Mouse (Mus musculus): ENCODE results near the gene Gatd1. TPM values are rescaled to one million over a fixed set of nuclear protein-coding genes. Genes with fewer than 3 reads are reported as not detected.

The Gatd1 gene
- polyA plus RNA-seq, 1 experiment from 2014 or later: 60.6 TPM

- H3K27me3 ChIP-seq: no peaks in the 10 kb centered on the region
- H3K4me2 ChIP-seq: peak overlapping the region; percentile 87
- no peak overlapping the region for H3K27ac ChIP-seq
- H3K36me3 ChIP-seq: peaks cover 51% of the 10 kb centered on the region
- ATAC-seq (ENCODE audit: insufficient number of reproducible peaks, insufficient read depth, low FRiP score, low TSS enrichment, low read depth): no peak
- H3K9ac ChIP-seq (replicated peaks): peak overlapping the region; percentile 72
- WGBS: 72% methylated on average over 15 of the region's 15 CpGs
- peak overlapping the region; percentile 54 for H3K4me3 ChIP-seq (replicated peaks)
- H3K4me1 ChIP-seq (replicated peaks): peaks cover 50% of the 10 kb centered on the region
- H3K9me3 ChIP-seq: no peaks in the 10 kb centered on the region
These were observed 19.8 kb upstream of the Gatd1 start for GRCm38 (mm10) chr7:141433517-141434400.

GRCm38 (mm10) chr7:141432741-141433516 is 19.0 kb upstream of the Gatd1 start:
- 0 out of 2 replicates have a peak overlapping the region, but pooled peaks have one; percentile 54 for H3K4me3 ChIP-seq (replicated peaks)

GRCm38 (mm10) chr7:141432186-141432611 is 18.3 kb upstream of the Gatd1 start:
- Histone ChIP-seq H3K4me2 (no peak overlapping the region), H3K9me3 (no peaks in the 10 kb centered on the region), H3K4me3 (replicated peaks) (no peak overlapping the region), H3K27ac (no peak overlapping the region), H3K4me1 (replicated peaks) (peaks cover 52% of the 10 kb centered on the region), H3K9ac (replicated peaks) (0 out of 2 replicates have a peak overlapping the region, but pooled peaks have one; percentile 28), H3K36me3 (peaks cover 46% of the 10 kb centered on the region), H3K27me3 (no peaks in the 10 kb centered on the region)
- WGBS: 76% methylated on average over 8 of the region's 8 CpGs
- no peak for ATAC-seq (ENCODE audit: insufficient number of reproducible peaks, insufficient read depth, low FRiP score, low TSS enrichment, low read depth)

More at GRCm38 (mm10) chr7:141432741-141433516, 19.0 kb upstream of the Gatd1 start:
- no peaks in the 10 kb centered on the region for H3K9me3 ChIP-seq
- WGBS: 81% methylated on average over 6 of the region's 6 CpGs
- no peak for ATAC-seq (ENCODE audit: insufficient number of reproducible peaks, insufficient read depth, low FRiP score, low TSS enrichment, low read depth)
- no peak overlapping the region for H3K27ac ChIP-seq
- peaks cover 52% of the 10 kb centered on the region for H3K4me1 ChIP-seq (replicated peaks)
- H3K27me3 ChIP-seq: no peaks in the 10 kb centered on the region
- peak overlapping the region; percentile 72; the same call in 1 of the 2 replicates for H3K9ac ChIP-seq (replicated peaks)
- peaks cover 43% of the 10 kb centered on the region for H3K36me3 ChIP-seq
- H3K4me2 ChIP-seq: 0 out of 2 replicates have a peak overlapping the region, but pooled peaks have one; percentile 87

GRCm38 (mm10) chr7:141431434-141432185 is 17.7 kb upstream of the Gatd1 start:
- WGBS: 94% methylated on average over 19 of the region's 19 CpGs
- ATAC-seq (ENCODE audit: insufficient number of reproducible peaks, insufficient read depth, low FRiP score, low TSS enrichment, low read depth): no peak
- H3K36me3 ChIP-seq: peaks cover 47% of the 10 kb centered on the region
- peaks cover 47% of the 10 kb centered on the region for H3K4me1 ChIP-seq (replicated peaks)
- no peak overlapping the region for H3K4me3 ChIP-seq (replicated peaks)
- H3K9me3 ChIP-seq: no peaks in the 10 kb centered on the region
- no peak overlapping the region for H3K9ac ChIP-seq (replicated peaks)
- H3K27ac ChIP-seq: no peak overlapping the region
- H3K27me3 ChIP-seq: no peaks in the 10 kb centered on the region
- no peak overlapping the region for H3K4me2 ChIP-seq

GRCm38 (mm10) chr7:141430585-141431240 is 16.8 kb upstream of the Gatd1 start:
- H3K36me3 ChIP-seq: peaks cover 47% of the 10 kb centered on the region
- H3K4me3 ChIP-seq (replicated peaks): no peak overlapping the region
- H3K9ac ChIP-seq (replicated peaks): no peak overlapping the region
- no peak overlapping the region for H3K4me2 ChIP-seq
- 95% methylated on average over 9 of the region's 9 CpGs for WGBS
- H3K9me3 ChIP-seq: no peaks in the 10 kb centered on the region
- no peak overlapping the region for H3K27ac ChIP-seq
- peaks cover 38% of the 10 kb centered on the region for H3K4me1 ChIP-seq (replicated peaks)
- no peaks in the 10 kb centered on the region for H3K27me3 ChIP-seq
- no peak for ATAC-seq (ENCODE audit: insufficient number of reproducible peaks, insufficient read depth, low FRiP score, low TSS enrichment, low read depth)

GRCm38 (mm10) chr7:141429840-141430584 is 16.1 kb upstream of the Gatd1 start:
- peak overlapping the region; percentile 62 for H3K4me2 ChIP-seq
- no peak for ATAC-seq (ENCODE audit: insufficient number of reproducible peaks, insufficient read depth, low FRiP score, low TSS enrichment, low read depth)

GRCm38 (mm10) chr7:141429310-141429709 is 15.4 kb upstream of the Gatd1 start, which contains the start of gene Cend1:
Gene Cend1, minus strand, starts transcription at chr7:141429491.
- peaks cover 47% of the 10 kb centered on the region for H3K36me3 ChIP-seq
- H3K9ac ChIP-seq (replicated peaks): peak within 1 kb of the TSS; percentile 37; the same call in 1 of the 2 replicates
- ATAC-seq (ENCODE audit: insufficient number of reproducible peaks, insufficient read depth, low FRiP score, low TSS enrichment, low read depth): peak; percentile 40; the same call in 1 of the 2 replicates
- 5% methylated on average over 19 of the region's 19 CpGs for WGBS
- no peak within 1 kb of the TSS for H3K27ac ChIP-seq
- H3K4me2 ChIP-seq: peak within 1 kb of the TSS; percentile 62
- H3K4me3 ChIP-seq (replicated peaks): peak within 1 kb of the TSS; percentile 37
- H3K4me1 ChIP-seq (replicated peaks): peaks cover 24% of the 10 kb centered on the region
- H3K9me3 ChIP-seq: no peaks in the 10 kb centered on the region
- H3K27me3 ChIP-seq: no peaks in the 10 kb centered on the region

More at GRCm38 (mm10) chr7:141429840-141430584, 16.1 kb upstream of the Gatd1 start:
- H3K9me3 ChIP-seq: no peaks in the 10 kb centered on the region
- peaks cover 31% of the 10 kb centered on the region for H3K4me1 ChIP-seq (replicated peaks)
- peaks cover 47% of the 10 kb centered on the region for H3K36me3 ChIP-seq
- no peak overlapping the region for H3K9ac ChIP-seq (replicated peaks)
- H3K27ac ChIP-seq: no peak overlapping the region
- no peak overlapping the region; the same call in 1 of the 2 replicates for H3K4me3 ChIP-seq (replicated peaks)
- H3K27me3 ChIP-seq: no peaks in the 10 kb centered on the region
- 68% methylated on average over 9 of the region's 9 CpGs for WGBS

GRCm38 (mm10) chr7:141428701-141429100 is 14.8 kb upstream of the Gatd1 start:
- 58% methylated on average over 5 of the region's 5 CpGs for WGBS

GRCm38 (mm10) chr7:141426948-141427730 is 13.2 kb upstream of the Gatd1 start:
- WGBS: 76% methylated on average over 12 of the region's 12 CpGs
- ATAC-seq (ENCODE audit: insufficient number of reproducible peaks, insufficient read depth, low FRiP score, low TSS enrichment, low read depth): no peak

More at GRCm38 (mm10) chr7:141428701-141429100, 14.8 kb upstream of the Gatd1 start:
- H3K4me3 ChIP-seq (replicated peaks): peak overlapping the region; percentile 37
- H3K9ac ChIP-seq (replicated peaks): no peak overlapping the region
- no peaks in the 10 kb centered on the region for H3K27me3 ChIP-seq
- H3K4me2 ChIP-seq: peak overlapping the region; percentile 62
- ATAC-seq (ENCODE audit: insufficient number of reproducible peaks, insufficient read depth, low FRiP score, low TSS enrichment, low read depth): no peak
- H3K9me3 ChIP-seq: no peaks in the 10 kb centered on the region
- peaks cover 45% of the 10 kb centered on the region for H3K36me3 ChIP-seq
- no peak overlapping the region for H3K27ac ChIP-seq
- peaks cover 18% of the 10 kb centered on the region for H3K4me1 ChIP-seq (replicated peaks)

More at GRCm38 (mm10) chr7:141426948-141427730, 13.2 kb upstream of the Gatd1 start:
- peaks cover 13% of the 10 kb centered on the region for H3K4me1 ChIP-seq (replicated peaks)
- no peak overlapping the region for H3K9ac ChIP-seq (replicated peaks)
- H3K27me3 ChIP-seq: no peaks in the 10 kb centered on the region
- no peaks in the 10 kb centered on the region for H3K9me3 ChIP-seq
- H3K27ac ChIP-seq: no peak overlapping the region
- peaks cover 30% of the 10 kb centered on the region for H3K36me3 ChIP-seq
- H3K4me2 ChIP-seq: no peak overlapping the region
- no peak overlapping the region for H3K4me3 ChIP-seq (replicated peaks)
